Mouse (Mus musculus) heart, adult 2 months (tissue): Measurements from ENCODE around the gene Pnldc1. TPM values are rescaled to one million over a fixed set of nuclear protein-coding genes. Genes with fewer than 3 reads are reported as not detected.
"Not testable (repeated sequence)": the region's sequence is repeated elsewhere in the genome, so short reads cannot be mapped to it uniquely, and the experiment has no call there.

Experiments
- DNase-seq, 2 experiments: peaks; one replicate each; pipeline ENCODE4 v3.0.0; 2021
- H3K27ac ChIP-seq: fragments of 200-600 bp; 2 replicates; pipeline ENCODE4 v1.8.1; 2022
- H3K27me3 ChIP-seq: fragments of 200-500 bp; 2 replicates; pipeline ENCODE4 v1.6.1; 2012; ENCODE audit warnings: mild to moderate bottlenecking, low read length, inconsistent platforms, mixed read lengths; ENCODE audit not compliant: control insufficient read depth, insufficient read depth
- H3K36me3 ChIP-seq: fragments of 200-500 bp; 2 replicates; pipeline ENCODE4 v1.6.1; 2012; ENCODE audit warnings: low read length, inconsistent platforms; ENCODE audit not compliant: control insufficient read depth, insufficient read depth
- H3K4me1 ChIP-seq: fragments of 200-500 bp; 2 replicates; pipeline ENCODE4 v1.6.1; 2011; ENCODE audit warnings: low read length; ENCODE audit not compliant: control insufficient read depth, insufficient read depth
- H3K4me3 ChIP-seq: fragments of 200-600 bp; 2 replicates; pipeline ENCODE4 v1.8.1; 2022
- H3K79me2 ChIP-seq: fragments of 200-500 bp; replicated peaks from 2 replicates; pipeline ENCODE4 v1.6.1; 2012; ENCODE audit warnings: mild to moderate bottlenecking, inconsistent platforms, low read length, moderate library complexity, mixed read lengths; ENCODE audit not compliant: control insufficient read depth, insufficient read depth
- H3K9ac ChIP-seq: fragments of 200-500 bp; 2 replicates; pipeline ENCODE4 v1.6.1; 2012; ENCODE audit warnings: low read depth, mild to moderate bottlenecking, control low read depth, inconsistent platforms, low read length, mixed read lengths
- CTCF ChIP-seq: fragments of 200-600 bp; IDR thresholded peaks from 2 replicates; pipeline ENCODE4 v1.8.1; 2022; ENCODE audit warnings: antibody characterized with exemption, mild to moderate bottlenecking, moderate library complexity
- EP300 ChIP-seq: fragments of 200-500 bp; IDR thresholded peaks from 2 replicates; pipeline ENCODE4 v1.6.1; 2011; ENCODE audit warnings: low read depth, low read length, control low read depth; ENCODE audit not compliant: insufficient read depth
- POLR2A ChIP-seq: fragments of 200-500 bp; IDR thresholded peaks from 2 replicates; pipeline ENCODE4 v1.6.1; 2011; ENCODE audit warnings: mild to moderate bottlenecking, low read depth, low read length, control low read depth; ENCODE audit not compliant: insufficient read depth
- WGBS: fragments of 180-500 bp; shearing (Covaris S2); methylation state at CpG from one replicate; pipeline ENCODE4 v1.1.7; 2018; 5-methylcytosine and 5-hydroxymethylcytosine counted together
- intact Hi-C: fragments of 180-260 bp; cut with DNase I; formaldehyde crosslinking; loops from one replicate; pipeline ENCODE4 v1.15.1; 2025
- polyA plus RNA-seq: library from polyadenylated mRNA; depleted of rRNA; stranded (reverse); fragments of >200 nt; gene quantifications from 2 replicates; pipeline ENCODE4 v1.2.3, GENCODE M21; 2012
- total RNA-seq, 2 experiments: library from RNA; stranded (reverse); gene quantifications; 2 replicates each; pipeline ENCODE4 v1.2.3; 2021

Gene Pnldc1
- total and polyA plus RNA-seq, 3 experiments = 0.42 to 1.9 (median 0.93) TPM

DNA sequence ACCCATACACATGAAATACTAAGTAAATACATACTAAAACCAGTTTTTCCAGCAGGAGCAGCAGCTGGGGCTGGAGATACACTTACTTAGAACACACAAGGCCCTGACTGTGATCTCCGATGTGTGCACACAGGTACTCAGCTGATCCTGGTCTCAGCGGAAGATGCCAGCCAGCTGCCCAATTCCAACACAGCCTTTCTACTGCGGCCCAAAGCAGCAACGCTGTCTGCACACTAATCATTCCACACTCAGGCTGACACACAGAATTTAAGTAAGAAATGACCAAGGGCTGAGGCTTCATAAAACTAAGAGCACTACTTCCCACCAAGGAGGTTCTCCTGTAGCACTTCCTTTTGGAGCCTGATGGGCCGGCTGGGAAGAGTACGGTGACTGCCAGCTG, 7.7 kb downstream of the Pnldc1 start:
- 96% methylated on average over 6 of the region's 6 CpGs for WGBS
- H3K27ac ChIP-seq = no peak overlapping the region

DNA sequence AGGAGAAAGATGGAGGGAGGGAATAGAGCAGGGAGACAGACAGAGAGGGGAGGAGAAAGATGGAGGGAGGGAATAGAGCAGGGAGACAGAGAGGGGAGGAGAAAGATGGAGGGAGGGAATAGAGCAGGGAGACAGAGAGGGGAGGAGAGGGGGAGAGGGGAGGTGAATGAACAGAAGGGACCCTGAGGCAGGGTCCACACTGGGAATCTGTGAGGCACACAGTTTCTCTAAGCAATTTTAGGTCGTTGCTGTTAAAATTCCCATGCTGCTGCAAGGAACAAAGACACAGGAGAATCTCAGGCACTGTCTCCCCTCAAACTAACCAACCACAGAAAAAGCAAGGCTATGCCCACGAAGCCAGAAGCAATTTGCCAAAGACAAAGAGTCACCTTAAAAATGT, 11.4 kb downstream of the Pnldc1 start:
- H3K79me2 ChIP-seq, H3K27me3 ChIP-seq, H3K27ac ChIP-seq, H3K36me3 ChIP-seq, H3K9ac ChIP-seq, intact Hi-C loops, H3K4me3 ChIP-seq, H3K4me1 ChIP-seq, DNase-seq: not testable (repeated sequence)
- WGBS = 56% methylated on average over 2 of the region's 2 CpGs

More for the DNA sequence above, 7.7 kb downstream of the Pnldc1 start:
- Histone ChIP-seq H3K4me1 (no peaks in the 10 kb centered on the region), H3K4me3 (no peak overlapping the region), H3K79me2 (no peaks in the 10 kb centered on the region), H3K36me3 (no peaks in the 10 kb centered on the region), H3K27me3 (no peaks in the 10 kb centered on the region), H3K9ac (no peak overlapping the region)
- intact Hi-C loops = no loop called here
- no peak for DNase-seq
- TF ChIP-seq POLR2A = no peak

DNA sequence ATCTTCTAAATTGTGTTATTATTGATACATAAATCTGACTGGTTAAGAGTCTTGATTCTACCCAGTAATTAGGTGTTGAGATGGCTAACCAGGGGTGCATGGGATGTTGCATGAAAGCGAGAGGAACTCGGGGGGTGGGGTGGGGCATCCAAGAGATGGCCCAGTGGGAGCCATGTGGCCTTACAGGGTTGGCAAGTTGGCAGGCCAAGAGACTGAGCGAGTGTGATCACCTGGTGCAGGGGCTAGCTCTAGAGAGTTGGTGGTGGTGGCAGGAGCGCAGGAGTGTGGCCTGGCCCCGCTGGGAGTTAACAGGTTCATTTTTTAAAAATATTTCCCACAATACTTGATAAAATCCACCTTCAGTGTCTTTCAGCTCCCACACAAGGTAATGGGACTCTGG, 12.4 kb downstream of the Pnldc1 start:
- no peaks in the 10 kb centered on the region for H3K27me3 ChIP-seq
- no peak overlapping the region for H3K27ac ChIP-seq
- no peaks in the 10 kb centered on the region for H3K36me3 ChIP-seq
- H3K4me3 ChIP-seq = no peak overlapping the region
- no peak for TF ChIP-seq POLR2A
- TF ChIP-seq EP300 = no peak
- TF ChIP-seq CTCF = no peak
- no peaks in the 10 kb centered on the region for H3K4me1 ChIP-seq
- H3K79me2 ChIP-seq = no peaks in the 10 kb centered on the region
- WGBS = 96% methylated on average over 5 of the region's 5 CpGs
- H3K9ac ChIP-seq = no peak overlapping the region
- intact Hi-C loops = no loop called here
- no peak for DNase-seq

- H3K4me1 ChIP-seq = no peaks in the 10 kb centered on the region
- DNase-seq = no peak
- no peaks in the 10 kb centered on the region for H3K27me3 ChIP-seq
- no peak overlapping the region for H3K27ac ChIP-seq
- H3K36me3 ChIP-seq = no peaks in the 10 kb centered on the region
- no peak overlapping the region for H3K4me3 ChIP-seq
- H3K9ac ChIP-seq = no peak overlapping the region
- WGBS = 78% methylated on average over 9 of the region's 9 CpGs
- H3K79me2 ChIP-seq = no peaks in the 10 kb centered on the region
- intact Hi-C loops = no loop called here
- TF ChIP-seq EP300 (no peak), CTCF (no peak), POLR2A (no peak)
Measured at GRCm38 (mm10) chr17:12892033-12892432, 18.0 kb downstream of the Pnldc1 start.

- Histone ChIP-seq H3K4me3 (no peak overlapping the region), H3K27me3 (no peaks in the 10 kb centered on the region), H3K27ac (no peak overlapping the region), H3K4me1 (no peaks in the 10 kb centered on the region), H3K9ac (no peak overlapping the region), H3K79me2 (no peaks in the 10 kb centered on the region), H3K36me3 (no peaks in the 10 kb centered on the region)
- TF ChIP-seq POLR2A (no peak), EP300 (no peak)
- no peak for DNase-seq
- WGBS = 81% methylated on average over 4 of the region's 4 CpGs
- intact Hi-C loops = no loop called here
Measured at GRCm38 (mm10) chr17:12891054-12891453, 19.0 kb downstream of the Pnldc1 start.

DNA sequence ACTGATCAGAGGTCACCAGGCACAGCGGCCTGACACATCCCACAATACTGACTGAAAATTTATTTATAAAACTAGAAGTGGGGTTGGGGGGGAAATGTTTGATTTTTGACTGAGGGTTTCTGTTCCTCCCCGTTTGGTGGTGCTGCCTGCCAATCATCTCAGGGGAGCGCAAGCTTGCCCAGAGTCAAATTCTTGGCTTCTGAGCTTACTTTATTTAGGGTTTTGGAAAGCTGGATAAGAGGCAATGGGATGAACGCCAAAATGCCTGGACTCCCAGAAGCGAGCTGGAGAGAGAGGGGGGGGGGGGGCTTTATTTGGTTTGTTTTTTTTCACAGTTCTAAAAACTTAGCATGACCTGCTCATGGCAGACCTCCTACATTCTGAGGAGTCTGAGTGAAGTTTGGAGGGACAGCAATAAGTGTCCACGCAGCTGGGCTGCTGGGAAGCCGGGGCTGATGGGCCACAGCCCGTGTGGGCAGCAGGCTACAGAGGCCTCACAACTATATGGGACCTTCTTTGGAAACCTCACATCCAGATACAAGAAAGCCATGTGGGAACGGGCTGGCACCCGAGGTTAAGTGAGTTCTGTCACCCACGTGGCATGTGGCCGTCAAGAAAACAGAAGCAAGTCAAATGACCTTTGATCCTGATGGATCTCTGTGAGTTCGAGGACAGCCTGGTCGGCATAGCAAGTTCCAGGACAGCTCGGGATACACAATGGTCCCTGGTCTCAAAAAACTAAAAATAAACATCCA, 22.8 kb downstream of the Pnldc1 start:
- 45% methylated on average over 15 of the region's 15 CpGs for WGBS
- peak in 1 of 2 experiments; percentile 43 for DNase-seq
- no peaks in the 10 kb centered on the region for H3K79me2 ChIP-seq
- no peak overlapping the region for H3K9ac ChIP-seq
- intact Hi-C loops = no loop called here
- TF ChIP-seq EP300 = no peak
- TF ChIP-seq CTCF = no peak
- no peak overlapping the region for H3K4me3 ChIP-seq
- H3K27ac ChIP-seq = peak overlapping the region; percentile 60
- peaks cover 1% of the 10 kb centered on the region; the same call in 1 of the 2 replicates for H3K4me1 ChIP-seq
- no peaks in the 10 kb centered on the region for H3K36me3 ChIP-seq
- H3K27me3 ChIP-seq = no peaks in the 10 kb centered on the region
